Mouse (Mus musculus): ENCODE measurements around the gene Calcrl. TPM values are rescaled to one million over a fixed set of nuclear protein-coding genes. Genes with fewer than 3 reads are reported as not detected.

Gene Calcrl
- polyA plus RNA-seq, 1 experiment from 2014 or later = 10.4 TPM

DNA sequence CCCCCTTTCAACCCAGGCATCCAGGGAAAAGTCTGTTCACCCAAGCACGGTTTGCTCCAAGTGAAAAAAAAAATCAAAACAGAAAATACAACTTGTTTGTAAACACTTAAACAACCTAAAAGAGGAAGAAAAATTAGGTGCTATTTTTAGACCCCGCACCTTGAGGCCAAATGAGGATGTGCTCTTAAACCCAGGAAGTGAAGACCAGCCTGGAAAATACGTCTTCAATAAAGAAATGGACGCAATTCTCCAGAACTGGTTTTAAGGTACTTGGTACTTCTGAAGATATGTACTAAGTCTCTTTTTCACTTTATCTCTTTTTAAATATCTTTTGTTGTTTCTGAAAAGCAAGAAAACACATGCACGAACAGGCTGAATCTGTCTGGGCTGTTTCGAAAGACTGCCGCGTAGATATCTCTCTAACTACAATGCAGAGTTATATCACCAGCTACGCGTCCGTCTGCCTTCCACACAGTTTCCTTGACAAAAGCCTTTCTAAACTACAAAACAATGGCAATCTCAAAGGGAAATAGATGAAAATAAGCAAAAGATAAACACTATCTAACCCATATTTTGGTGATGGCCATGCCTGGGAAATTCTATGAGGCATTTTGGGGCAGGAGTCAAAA is 37.7 kb downstream of the Calcrl start:
- no peak overlapping the region for H3K27ac ChIP-seq
- 80% methylated on average over 11 of the region's 11 CpGs for WGBS
- peaks cover 5% of the 10 kb centered on the region; the same call in 1 of the 2 replicates for H3K27me3 ChIP-seq (ENCODE audit: poor library complexity, severe bottlenecking)
- no peak overlapping the region for H3K4me3 ChIP-seq
- H3K9me3 ChIP-seq = no peaks in the 10 kb centered on the region
- DNase-seq (ENCODE audit: extremely low spot score, low spot score) = no peak
- H3K4me1 ChIP-seq = peaks cover 30% of the 10 kb centered on the region
- no peaks in the 10 kb centered on the region for H3K36me3 ChIP-seq (replicated peaks)

DNA sequence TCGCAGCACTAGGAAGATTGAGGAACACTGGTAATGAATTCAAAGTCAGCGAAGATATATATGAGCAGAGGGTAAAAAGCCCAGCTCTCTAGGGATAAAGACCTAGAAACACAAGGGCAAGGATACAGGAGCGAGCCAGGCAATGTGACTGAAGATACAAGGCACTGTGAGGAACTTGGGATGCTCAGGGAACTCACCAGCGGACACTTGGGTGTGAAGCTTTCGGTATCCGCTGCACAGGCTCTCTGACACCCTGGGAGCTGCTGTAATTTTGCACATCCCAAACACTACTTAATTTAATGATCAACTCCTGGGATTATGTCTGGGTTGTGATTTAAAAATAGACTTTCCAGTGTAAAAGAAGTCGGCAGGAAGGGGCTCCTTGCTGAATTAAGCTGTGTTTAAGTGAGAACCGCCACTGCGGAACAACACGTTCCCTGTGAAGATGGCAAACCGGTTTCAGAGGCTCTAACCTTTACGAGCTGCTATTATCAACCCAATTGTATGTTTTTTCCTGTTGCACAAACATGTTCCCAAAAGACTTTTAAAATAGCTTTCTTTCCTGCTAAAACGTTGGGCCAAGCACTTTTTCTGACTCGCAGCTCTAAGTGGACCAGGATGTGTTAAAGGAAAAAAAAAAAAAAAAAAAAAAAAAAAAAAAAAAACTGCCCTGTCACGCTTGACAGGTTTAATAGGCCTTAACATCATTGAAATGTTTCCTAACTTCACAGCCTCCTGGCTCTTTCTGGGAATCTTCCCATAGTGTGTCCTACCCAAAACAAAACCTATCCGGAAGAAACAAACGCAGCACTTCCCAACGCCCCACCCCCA is 38.4 kb downstream of the Calcrl start:
- peaks cover 30% of the 10 kb centered on the region for H3K4me1 ChIP-seq
- H3K27ac ChIP-seq = no peak overlapping the region
- H3K36me3 ChIP-seq (replicated peaks) = no peaks in the 10 kb centered on the region
- no peak for DNase-seq (ENCODE audit: extremely low spot score, low spot score)
- no peak overlapping the region for H3K4me3 ChIP-seq
- 53% methylated on average over 18 of the region's 18 CpGs for WGBS
- H3K9me3 ChIP-seq = no peaks in the 10 kb centered on the region
- peaks cover 5% of the 10 kb centered on the region; the same call in 1 of the 2 replicates for H3K27me3 ChIP-seq (ENCODE audit: poor library complexity, severe bottlenecking)

DNA sequence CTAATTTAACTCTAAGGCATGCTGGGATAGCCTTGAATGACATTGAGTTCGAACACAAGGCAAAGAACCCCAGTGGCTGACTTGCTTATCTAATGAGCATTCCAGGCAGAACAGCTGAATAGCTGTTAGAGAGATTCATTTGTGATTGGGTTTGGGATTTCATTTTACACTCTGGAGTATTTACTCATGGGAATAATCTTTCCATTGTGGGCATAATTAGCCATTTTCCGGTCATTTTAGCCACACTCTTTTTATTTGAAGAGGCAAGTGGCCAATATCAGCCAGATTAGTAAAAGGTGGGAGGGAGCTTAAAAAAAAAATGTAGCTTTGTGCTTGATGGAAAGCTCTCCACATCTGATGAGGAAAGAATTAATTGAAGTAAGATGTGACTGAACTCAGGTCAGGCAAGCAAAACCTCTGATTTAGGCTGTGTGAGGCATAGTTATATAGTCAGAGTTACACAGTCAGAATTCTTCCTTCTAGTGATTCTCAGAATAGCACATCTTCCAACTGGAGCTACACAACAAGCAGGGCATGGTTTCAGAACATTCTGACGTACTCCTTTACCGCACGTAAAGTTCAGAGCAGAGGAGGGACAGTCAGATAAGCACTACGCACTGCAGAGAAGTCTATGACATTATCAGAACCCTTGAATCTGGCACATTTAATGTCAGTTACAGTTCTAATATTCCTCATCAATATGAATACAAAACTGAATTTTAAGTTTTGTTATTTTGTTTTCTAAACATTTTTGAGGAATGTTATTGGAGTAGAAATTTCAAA is 40.1 kb downstream of the Calcrl start:
- Histone ChIP-seq H3K36me3 (replicated peaks) (no peaks in the 10 kb centered on the region), H3K4me3 (no peak overlapping the region), H3K9me3 (no peaks in the 10 kb centered on the region), H3K27ac (no peak overlapping the region), H3K27me3 (ENCODE audit: poor library complexity, severe bottlenecking) (peaks cover 5% of the 10 kb centered on the region; the same call in 1 of the 2 replicates), H3K4me1 (peaks cover 30% of the 10 kb centered on the region)
- no peak for DNase-seq (ENCODE audit: extremely low spot score, low spot score)
- 77% methylated on average over 6 of the region's 6 CpGs for WGBS

- Histone ChIP-seq H3K4me1 (peaks cover 24% of the 10 kb centered on the region), H3K9me3 (no peaks in the 10 kb centered on the region), H3K27me3 (ENCODE audit: poor library complexity, severe bottlenecking) (peaks cover 5% of the 10 kb centered on the region; the same call in 1 of the 2 replicates), H3K36me3 (replicated peaks) (no peaks in the 10 kb centered on the region), H3K4me3 (no peak overlapping the region), H3K27ac (no peak overlapping the region)
- no peak for DNase-seq (ENCODE audit: extremely low spot score, low spot score)
- 86% methylated on average over 4 of the region's 4 CpGs for WGBS
These were observed 41.4 kb downstream of the Calcrl start for GRCm38 (mm10) chr2:84383828-84384227.

GRCm38 (mm10) chr2:84382556-84382955 is 42.7 kb downstream of the Calcrl start:
- no peak overlapping the region for H3K4me3 ChIP-seq
- no peaks in the 10 kb centered on the region for H3K36me3 ChIP-seq (replicated peaks)
- H3K4me1 ChIP-seq = peaks cover 17% of the 10 kb centered on the region
- no peaks in the 10 kb centered on the region for H3K9me3 ChIP-seq
- no peak for DNase-seq (ENCODE audit: extremely low spot score, low spot score)
- peaks cover 5% of the 10 kb centered on the region; the same call in 1 of the 2 replicates for H3K27me3 ChIP-seq (ENCODE audit: poor library complexity, severe bottlenecking)
- no peak overlapping the region for H3K27ac ChIP-seq

GRCm38 (mm10) chr2:84381997-84382396 is 43.2 kb downstream of the Calcrl start:
- Histone ChIP-seq H3K4me1 (peaks cover 12% of the 10 kb centered on the region), H3K4me3 (no peak overlapping the region), H3K36me3 (replicated peaks) (no peaks in the 10 kb centered on the region), H3K27ac (no peak overlapping the region), H3K9me3 (no peaks in the 10 kb centered on the region), H3K27me3 (ENCODE audit: poor library complexity, severe bottlenecking) (peaks cover 5% of the 10 kb centered on the region; the same call in 1 of the 2 replicates)
- no peak for DNase-seq (ENCODE audit: extremely low spot score, low spot score)
- 89% methylated on average over 5 of the region's 5 CpGs for WGBS

GRCm38 (mm10) chr2:84380816-84381215 is 44.4 kb downstream of the Calcrl start:
- H3K36me3 ChIP-seq (replicated peaks) = no peaks in the 10 kb centered on the region
- H3K27me3 ChIP-seq (ENCODE audit: poor library complexity, severe bottlenecking) = peaks cover 5% of the 10 kb centered on the region; the same call in 1 of the 2 replicates
- WGBS = 92% methylated on average over 11 of the region's 11 CpGs
- no peaks in the 10 kb centered on the region for H3K9me3 ChIP-seq
- no peak overlapping the region for H3K27ac ChIP-seq
- H3K4me3 ChIP-seq = no peak overlapping the region
- no peak for DNase-seq (ENCODE audit: extremely low spot score, low spot score)
- H3K4me1 ChIP-seq = peaks cover 6% of the 10 kb centered on the region

DNA sequence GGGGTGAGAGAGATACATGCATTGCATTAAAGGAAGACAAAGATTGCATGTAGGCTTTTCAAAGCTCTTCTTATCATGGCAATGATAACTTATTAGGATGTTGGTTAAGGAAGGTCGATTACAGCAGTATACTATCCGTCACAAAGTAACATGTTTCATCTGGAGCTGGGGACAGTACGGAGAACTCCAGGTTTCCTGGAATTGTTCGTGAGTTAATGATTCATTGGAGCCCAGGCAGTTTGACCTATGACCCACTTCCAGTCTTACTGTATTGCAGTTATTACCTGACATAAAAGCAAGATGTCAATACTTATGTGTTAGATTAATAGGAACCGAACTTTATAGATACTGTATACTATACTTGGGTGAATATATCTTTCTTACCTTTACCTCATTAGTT is 46.5 kb downstream of the Calcrl start:
- Histone ChIP-seq H3K4me1 (no peaks in the 10 kb centered on the region), H3K4me3 (no peak overlapping the region), H3K9me3 (no peaks in the 10 kb centered on the region), H3K27ac (no peak overlapping the region), H3K36me3 (replicated peaks) (no peaks in the 10 kb centered on the region), H3K27me3 (ENCODE audit: poor library complexity, severe bottlenecking) (peaks cover 3% of the 10 kb centered on the region; the same call in 1 of the 2 replicates)
- DNase-seq (ENCODE audit: extremely low spot score, low spot score) = no peak
- WGBS = 85% methylated on average over 5 of the region's 5 CpGs

GRCm38 (mm10) chr2:84369256-84369655 is 56.0 kb downstream of the Calcrl start:
- H3K27ac ChIP-seq = no peak overlapping the region
- H3K36me3 ChIP-seq (replicated peaks) = no peaks in the 10 kb centered on the region
- DNase-seq (ENCODE audit: extremely low spot score, low spot score) = no peak
- H3K4me3 ChIP-seq = no peak overlapping the region
- 89% methylated on average over 5 of the region's 5 CpGs for WGBS
- no peaks in the 10 kb centered on the region for H3K9me3 ChIP-seq
- H3K27me3 ChIP-seq (ENCODE audit: poor library complexity, severe bottlenecking) = no peaks in the 10 kb centered on the region
- no peaks in the 10 kb centered on the region for H3K4me1 ChIP-seq

- no peaks in the 10 kb centered on the region for H3K9me3 ChIP-seq
- DNase-seq (ENCODE audit: extremely low spot score, low spot score) = no peak
- H3K27ac ChIP-seq = no peak overlapping the region
- no peaks in the 10 kb centered on the region for H3K4me1 ChIP-seq
- H3K36me3 ChIP-seq (replicated peaks) = no peaks in the 10 kb centered on the region
- H3K27me3 ChIP-seq (ENCODE audit: poor library complexity, severe bottlenecking) = no peaks in the 10 kb centered on the region
- no peak overlapping the region for H3K4me3 ChIP-seq
These were observed 58.5 kb downstream of the Calcrl start for GRCm38 (mm10) chr2:84366742-84367141.

- no peak overlapping the region for H3K4me3 ChIP-seq
- WGBS = 87% methylated on average over 3 of the region's 3 CpGs
These were observed 59.9 kb downstream of the Calcrl start for GRCm38 (mm10) chr2:84365266-84365665.

GRCm38 (mm10) chr2:84362779-84363719 is 62.2 kb downstream of the Calcrl start:
- Histone ChIP-seq H3K9me3 (no peaks in the 10 kb centered on the region), H3K27ac (no peak overlapping the region), H3K27me3 (ENCODE audit: poor library complexity, severe bottlenecking) (no peaks in the 10 kb centered on the region), H3K36me3 (replicated peaks) (no peaks in the 10 kb centered on the region), H3K4me1 (no peaks in the 10 kb centered on the region), H3K4me3 (no peak overlapping the region)
- no peak for DNase-seq (ENCODE audit: extremely low spot score, low spot score)
- WGBS = 92% methylated on average over 6 of the region's 6 CpGs

More at GRCm38 (mm10) chr2:84365266-84365665, 59.9 kb downstream of the Calcrl start:
- Histone ChIP-seq H3K4me1 (no peaks in the 10 kb centered on the region), H3K27ac (no peak overlapping the region), H3K27me3 (ENCODE audit: poor library complexity, severe bottlenecking) (no peaks in the 10 kb centered on the region), H3K9me3 (no peaks in the 10 kb centered on the region), H3K36me3 (replicated peaks) (no peaks in the 10 kb centered on the region)
- DNase-seq (ENCODE audit: extremely low spot score, low spot score) = no peak
